Mouse (Mus musculus) forebrain, embryonic 13.5 days (tissue): ENCODE results near the gene Ap1s3. TPM values are rescaled to one million over a fixed set of nuclear protein-coding genes. Genes with fewer than 3 reads are reported as not detected.

Experiments used
- ATAC-seq: fragments of 200-750 bp; cut with Nextera tagmentation; 2 replicates; pipeline ENCODE4 v1.8.0; 2017
- H3K27ac ChIP-seq: fragments of 300-500 bp; sonication (generic); 2 replicates; pipeline ENCODE4 v1.5.1; 2015; ENCODE audit warnings: inconsistent platforms, mild to moderate bottlenecking, moderate library complexity
- H3K27me3 ChIP-seq: fragments of 300-500 bp; sonication (generic); 2 replicates; pipeline ENCODE4 v1.6.1; 2015; ENCODE audit warnings: mild to moderate bottlenecking, inconsistent platforms
- H3K36me3 ChIP-seq: fragments of 300-500 bp; sonication (generic); 2 replicates; pipeline ENCODE4 v1.6.1; 2015; ENCODE audit warnings: mild to moderate bottlenecking, inconsistent platforms; ENCODE audit not compliant: poor library complexity, severe bottlenecking
- H3K4me1 ChIP-seq: fragments of 300-500 bp; sonication (generic); 2 replicates; pipeline ENCODE4 v1.6.1; 2015; ENCODE audit warnings: inconsistent platforms
- H3K4me2 ChIP-seq: fragments of 300-500 bp; sonication (generic); 2 replicates; pipeline ENCODE4 v1.6.1; 2015; ENCODE audit warnings: inconsistent platforms, mild to moderate bottlenecking, moderate library complexity
- H3K4me3 ChIP-seq: fragments of 300-500 bp; sonication (generic); 2 replicates; pipeline ENCODE4 v1.5.1; 2015; ENCODE audit warnings: mild to moderate bottlenecking, inconsistent platforms
- H3K9ac ChIP-seq: fragments of 300-500 bp; sonication (generic); 2 replicates; pipeline ENCODE4 v1.6.1; 2015; ENCODE audit warnings: mild to moderate bottlenecking, inconsistent platforms
- H3K9me3 ChIP-seq: fragments of 300-500 bp; sonication (generic); replicated peaks from 2 replicates; pipeline ENCODE4 v1.6.1; 2016; ENCODE audit warnings: inconsistent platforms
- WGBS: fragments of 180-500 bp; shearing (Covaris S2); methylation state at CpG from one replicate; pipeline ENCODE4 v1.1.7; 2015; 5-methylcytosine and 5-hydroxymethylcytosine counted together
- polyA plus RNA-seq: library from polyadenylated mRNA; unstranded; fragments of >200 nt; fragmentation: Nextera tagmentation; extraction: Ambion mirVana; gene quantifications from 2 replicates; pipeline ENCODE4 v1.2.1, GENCODE M21; 2015

Gene Ap1s3
- polyA plus RNA-seq, 1 experiment from 2014 or later: 0.28 TPM

DNA sequence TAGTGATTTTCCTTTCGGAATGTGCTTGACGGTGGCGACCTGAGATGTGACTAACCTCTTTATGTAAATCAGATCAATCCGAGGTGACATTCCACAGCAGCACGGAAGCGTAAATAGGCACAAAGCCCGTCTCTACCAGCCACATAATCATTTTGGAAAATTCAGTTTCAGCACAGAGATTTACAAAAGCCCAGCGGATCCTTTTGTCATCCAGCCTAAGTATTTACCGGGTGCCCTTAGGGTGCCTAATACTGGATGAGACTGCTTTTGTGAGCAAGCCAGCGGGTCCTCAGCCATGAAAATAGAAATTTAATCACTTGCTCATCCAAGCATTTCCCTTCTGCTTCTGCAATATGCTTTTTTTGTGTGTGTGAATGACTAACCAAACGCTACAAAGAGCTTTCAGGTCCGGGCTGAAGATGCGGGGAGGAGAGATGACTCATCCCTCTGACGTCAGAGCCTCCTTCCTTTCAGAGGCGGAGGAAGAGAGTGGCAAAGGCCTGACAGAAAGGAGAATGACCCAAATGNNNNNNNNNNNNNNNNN lies 90.6 kb downstream of the Ap1s3 start:
- H3K4me3 ChIP-seq: peak overlapping the region; percentile 39
- peak overlapping the region; percentile 80 for H3K27ac ChIP-seq
- 0 out of 2 replicates have a peak, but pooled peaks cover 6% of the 10 kb centered on the region for H3K4me1 ChIP-seq
- H3K9me3 ChIP-seq: no peaks in the 10 kb centered on the region
- H3K36me3 ChIP-seq: no peaks in the 10 kb centered on the region
- ATAC-seq: peak; percentile 95
- H3K9ac ChIP-seq: peak overlapping the region; percentile 62
- no peaks in the 10 kb centered on the region for H3K27me3 ChIP-seq
- H3K4me2 ChIP-seq: peak overlapping the region; percentile 59
- WGBS: 2% methylated on average over 15 of the region's 15 CpGs

DNA sequence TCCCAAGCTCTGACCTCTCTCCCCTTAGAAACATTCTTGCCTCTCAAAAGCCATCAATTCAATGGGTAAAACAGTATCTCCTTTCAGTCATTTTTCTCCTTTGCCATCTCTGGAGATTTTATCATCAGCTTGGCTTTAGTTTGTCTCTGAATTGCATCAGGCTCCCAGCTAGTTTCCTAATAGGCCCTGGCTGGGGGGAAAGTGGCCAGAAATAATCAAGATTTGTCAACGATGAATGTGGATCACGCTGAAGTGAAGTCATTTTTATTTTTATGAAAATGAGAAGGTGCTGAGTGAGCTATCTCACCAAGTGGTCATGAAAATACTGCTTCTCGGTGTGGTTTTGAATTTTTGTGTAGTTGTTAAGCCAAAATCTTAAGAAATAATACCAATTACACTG lies 94.4 kb downstream of the Ap1s3 start:
- Histone ChIP-seq H3K27me3 (no peaks in the 10 kb centered on the region), H3K4me2 (no peak overlapping the region), H3K9ac (no peak overlapping the region), H3K9me3 (no peaks in the 10 kb centered on the region), H3K36me3 (no peaks in the 10 kb centered on the region), H3K4me1 (0 out of 2 replicates have a peak, but pooled peaks cover 6% of the 10 kb centered on the region), H3K27ac (no peak overlapping the region), H3K4me3 (no peak overlapping the region)
- no peak for ATAC-seq
- WGBS: 88% methylated on average over 3 of the region's 3 CpGs

DNA sequence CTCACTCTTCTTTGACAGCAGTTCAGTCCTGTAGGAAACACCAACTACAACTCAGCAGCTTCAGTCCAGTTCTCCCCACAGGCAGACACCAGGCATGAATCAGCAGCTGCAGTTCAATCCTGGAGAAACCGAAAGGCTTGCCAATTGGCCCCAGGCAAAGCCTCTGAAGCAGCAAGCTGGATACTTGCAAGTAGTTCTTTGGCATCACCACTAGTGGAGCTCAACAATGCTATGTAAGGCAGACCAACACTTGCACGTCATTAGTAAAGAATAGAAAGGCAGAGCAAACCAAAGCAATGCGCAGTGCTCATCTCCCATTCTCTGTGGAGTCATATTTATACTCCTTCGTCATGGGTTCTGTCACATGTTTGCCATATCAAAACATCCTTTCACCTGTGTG lies 99.9 kb downstream of the Ap1s3 start:
- H3K9ac ChIP-seq: no peak overlapping the region
- ATAC-seq: no peak
- WGBS: 79% methylated on average over 4 of the region's 4 CpGs
- no peak overlapping the region for H3K4me2 ChIP-seq
- H3K9me3 ChIP-seq: no peaks in the 10 kb centered on the region
- H3K27me3 ChIP-seq: no peaks in the 10 kb centered on the region
- H3K27ac ChIP-seq: no peak overlapping the region
- H3K4me1 ChIP-seq: no peaks in the 10 kb centered on the region
- no peaks in the 10 kb centered on the region for H3K36me3 ChIP-seq
- H3K4me3 ChIP-seq: no peak overlapping the region

DNA sequence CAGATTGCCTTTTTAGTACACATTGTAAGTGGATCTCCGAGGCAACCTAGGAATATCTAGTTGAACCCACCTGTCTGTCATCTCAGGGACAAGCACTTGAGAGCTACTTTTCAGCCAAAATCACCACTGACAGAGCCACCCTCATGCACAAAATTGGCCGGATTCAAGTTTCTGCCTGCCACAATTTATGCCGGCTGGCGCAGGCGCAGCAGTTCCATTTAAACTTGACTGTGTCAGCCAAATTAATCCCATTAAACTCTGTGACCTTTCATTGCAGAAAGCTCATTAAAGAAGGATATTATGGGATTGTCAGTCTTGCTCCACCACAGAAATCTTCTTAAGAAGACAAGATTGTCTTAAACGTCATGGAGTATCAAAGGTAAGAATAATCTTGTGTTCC lies 100.6 kb downstream of the Ap1s3 start:
- H3K27me3 ChIP-seq: no peaks in the 10 kb centered on the region
- H3K36me3 ChIP-seq: no peaks in the 10 kb centered on the region
- H3K9me3 ChIP-seq: no peaks in the 10 kb centered on the region
- H3K4me1 ChIP-seq: no peaks in the 10 kb centered on the region
- 64% methylated on average over 6 of the region's 6 CpGs for WGBS
- H3K4me2 ChIP-seq: no peak overlapping the region
- no peak for ATAC-seq
- H3K9ac ChIP-seq: no peak overlapping the region
- H3K4me3 ChIP-seq: no peak overlapping the region
- no peak overlapping the region for H3K27ac ChIP-seq

DNA sequence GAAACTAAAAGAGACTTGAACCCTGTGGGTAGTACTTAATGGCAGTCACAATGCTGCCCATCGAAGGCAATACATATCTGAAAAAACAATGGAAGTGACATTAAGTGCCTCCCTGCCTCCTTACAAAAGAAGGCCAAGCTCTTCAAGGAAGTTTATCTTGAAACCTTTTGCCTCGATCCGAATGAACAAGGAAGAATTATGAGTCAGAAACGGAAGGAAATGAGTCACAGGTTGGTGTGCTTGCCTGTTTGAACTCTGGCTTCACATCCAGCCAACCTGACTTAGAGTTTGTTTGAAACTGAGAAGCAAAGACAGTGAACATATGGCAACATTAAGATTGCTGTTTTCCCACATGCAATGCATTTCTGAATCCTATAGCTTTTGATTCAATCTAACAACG lies 110.6 kb downstream of the Ap1s3 start:
- Histone ChIP-seq H3K27ac (no peak overlapping the region), H3K36me3 (no peaks in the 10 kb centered on the region), H3K9me3 (no peaks in the 10 kb centered on the region), H3K4me2 (no peak overlapping the region), H3K9ac (no peak overlapping the region), H3K4me1 (no peaks in the 10 kb centered on the region), H3K4me3 (no peak overlapping the region), H3K27me3 (no peaks in the 10 kb centered on the region)
- 91% methylated on average over 5 of the region's 5 CpGs for WGBS
- ATAC-seq: no peak

Other genes with a start within 250 kb of the Ap1s3 start
- gene Scg2, start 231.9 kb downstream of the Ap1s3 start, polyA plus RNA-seq: 21.5 and 30.0 TPM in 2 replicates
- gene Mrpl44, start 104.0 kb upstream of the Ap1s3 start, polyA plus RNA-seq: 49.9 and 53.6 TPM in 2 replicates
- 59.0 and 67.2 TPM in 2 replicates for gene Wdfy1, start 104.2 kb upstream of the Ap1s3 start, polyA plus RNA-seq
- 27.3 and 35.5 TPM in 2 replicates for gene Serpine2, start 189.2 kb upstream of the Ap1s3 start, polyA plus RNA-seq